Mouse (Mus musculus): Measurements from ENCODE around the gene Hhat.

GRCm38 (mm10) chr1:192650586-192650985, 120.4 kb downstream of the Hhat start:
- no peak for TF ChIP-seq POLR2A (IDR thresholded peaks at IDR 0.05; ENCODE audit: low read depth, low read length)
- TF ChIP-seq MXI1 (IDR thresholded peaks at IDR 0.05; ENCODE audit: low read depth, low read length) = no peak
- no peak for TF ChIP-seq KAT2A (IDR thresholded peaks at IDR 0.05; ENCODE audit: insufficient replicate concordance, low read length)
- no peak for TF ChIP-seq USF2 (conservative IDR thresholded peaks at IDR 0.05; ENCODE audit: low read depth, low read length)
- no peak for TF ChIP-seq SIN3A (IDR thresholded peaks at IDR 0.05; ENCODE audit: low read length)
- no peak for TF ChIP-seq CTCF (conservative IDR thresholded peaks at IDR 0.05 in 1 of 2, IDR thresholded peaks at IDR 0.05 in 1 of 2; ENCODE audit: low read depth in 2 of 2, low read length in 2 of 2)
- no peak for TF ChIP-seq ZMIZ1 (IDR thresholded peaks at IDR 0.05; ENCODE audit: low read depth, low read length)
- no peak for TF ChIP-seq BHLHE40 (IDR thresholded peaks at IDR 0.05; ENCODE audit: low read depth, low read length)
- TF ChIP-seq TCF12 (IDR thresholded peaks at IDR 0.05; ENCODE audit: low read depth, low read length) = no peak
- TF ChIP-seq EP300 (IDR thresholded peaks at IDR 0.05; ENCODE audit: low read length) = no peak
